Mouse (Mus musculus): ENCODE data around the gene Tpd52l2.

DNA sequence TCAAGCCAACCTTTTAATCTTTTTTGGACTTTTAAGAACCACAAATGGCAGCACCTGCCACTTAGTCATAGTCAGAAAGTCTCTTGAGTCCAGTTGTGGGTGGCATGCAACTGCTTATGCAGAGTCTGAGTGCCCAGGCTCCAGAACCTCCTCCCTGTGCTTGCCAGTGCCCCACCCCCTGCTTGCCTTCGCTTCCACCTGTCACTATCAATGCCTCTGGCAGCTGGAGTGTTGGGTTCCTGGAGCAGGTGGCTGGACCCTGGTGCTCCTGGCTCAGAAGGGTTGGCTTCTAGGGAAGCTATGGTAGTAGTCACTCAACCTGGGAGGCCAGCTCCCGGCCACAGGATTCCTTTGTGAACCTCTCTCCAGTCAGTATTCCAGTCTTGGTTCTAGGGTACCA, 53.3 kb downstream of the Tpd52l2 start:
- TF ChIP-seq CTCF (IDR thresholded peaks at IDR 0.05; ENCODE audit: low read depth), result no peak
- no peak for TF ChIP-seq EP300 (IDR thresholded peaks at IDR 0.05; ENCODE audit: low read depth)
